Mouse (Mus musculus) stomach, postnatal 0 days (tissue): Measurements from ENCODE around the gene Gucy2d. TPM values are rescaled to one million over a fixed set of nuclear protein-coding genes. Genes with fewer than 3 reads are reported as not detected.

ENCODE experiments used
- ATAC-seq: fragments of 200-750 bp; cut with Nextera tagmentation; 2 replicates; pipeline ENCODE4 v1.8.0; 2017; ENCODE audit not compliant: low FRiP score, low TSS enrichment
- DNase-seq: peaks from one replicate; pipeline ENCODE4 v3.0.0-alpha.2; 2016; ENCODE audit warnings: low spot score
- H3K27ac ChIP-seq: fragments of 300-500 bp; sonication (generic); replicated peaks from 2 replicates; pipeline ENCODE4 v1.5.1; 2014; ENCODE audit warnings: mild to moderate bottlenecking, control low read depth
- H3K27me3 ChIP-seq: fragments of 300-500 bp; sonication (generic); 2 replicates; pipeline ENCODE4 v1.6.1; 2014; ENCODE audit warnings: low read length; ENCODE audit not compliant: control insufficient read depth, insufficient read depth
- H3K36me3 ChIP-seq: fragments of 300-500 bp; sonication (generic); 2 replicates; pipeline ENCODE4 v1.6.1; 2014; ENCODE audit warnings: low read length, mixed read lengths; ENCODE audit not compliant: control insufficient read depth, insufficient read depth
- H3K4me1 ChIP-seq: fragments of 300-500 bp; sonication (generic); replicated peaks from 2 replicates; pipeline ENCODE4 v1.6.1; 2014; ENCODE audit warnings: antibody characterized with exemption; ENCODE audit not compliant: control insufficient read depth, insufficient read depth
- H3K4me2 ChIP-seq: fragments of 300-500 bp; sonication (generic); replicated peaks from 2 replicates; pipeline ENCODE4 v1.6.1; 2014; ENCODE audit warnings: low read depth, mild to moderate bottlenecking, control low read depth, moderate library complexity
- H3K4me3 ChIP-seq: fragments of 300-500 bp; sonication (generic); 2 replicates; pipeline ENCODE4 v1.5.1; 2014; ENCODE audit warnings: low read depth, low read length, control low read depth
- H3K9ac ChIP-seq: fragments of 300-500 bp; sonication (generic); 2 replicates; pipeline ENCODE4 v1.6.1; 2014; ENCODE audit warnings: mild to moderate bottlenecking, low read length, control low read depth, mixed read lengths
- H3K9me3 ChIP-seq: fragments of 300-500 bp; sonication (generic); 2 replicates; pipeline ENCODE4 v1.6.1; 2016; ENCODE audit warnings: low read length; ENCODE audit not compliant: control insufficient read depth
- CTCF ChIP-seq: IDR thresholded peaks from 2 replicates; pipeline ENCODE4 v1.5.1; 2016; ENCODE audit warnings: antibody characterized with exemption, low read depth, mild to moderate bottlenecking, moderate library complexity
- EP300 ChIP-seq: optimal IDR thresholded peaks from 2 replicates; pipeline ENCODE3; 2016; ENCODE audit warnings: antibody characterized with exemption
- WGBS: fragments of 180-500 bp; shearing (Covaris S2); extraction: QIAGEN DNeasy Blood & Tissue Kit; methylation state at CpG from one replicate; pipeline ENCODE4 v1.1.7; 2014; 5-methylcytosine and 5-hydroxymethylcytosine counted together
- polyA plus RNA-seq: library from polyadenylated mRNA; unstranded; fragments of >200 nt; fragmentation: Nextera tagmentation; extraction: Ambion mirVana; gene quantifications from 2 replicates; pipeline ENCODE4 v1.2.1, GENCODE M21; 2015

Gucy2d gene
- polyA plus RNA-seq, 1 experiment from 2014 or later = 0.02 TPM

DNA sequence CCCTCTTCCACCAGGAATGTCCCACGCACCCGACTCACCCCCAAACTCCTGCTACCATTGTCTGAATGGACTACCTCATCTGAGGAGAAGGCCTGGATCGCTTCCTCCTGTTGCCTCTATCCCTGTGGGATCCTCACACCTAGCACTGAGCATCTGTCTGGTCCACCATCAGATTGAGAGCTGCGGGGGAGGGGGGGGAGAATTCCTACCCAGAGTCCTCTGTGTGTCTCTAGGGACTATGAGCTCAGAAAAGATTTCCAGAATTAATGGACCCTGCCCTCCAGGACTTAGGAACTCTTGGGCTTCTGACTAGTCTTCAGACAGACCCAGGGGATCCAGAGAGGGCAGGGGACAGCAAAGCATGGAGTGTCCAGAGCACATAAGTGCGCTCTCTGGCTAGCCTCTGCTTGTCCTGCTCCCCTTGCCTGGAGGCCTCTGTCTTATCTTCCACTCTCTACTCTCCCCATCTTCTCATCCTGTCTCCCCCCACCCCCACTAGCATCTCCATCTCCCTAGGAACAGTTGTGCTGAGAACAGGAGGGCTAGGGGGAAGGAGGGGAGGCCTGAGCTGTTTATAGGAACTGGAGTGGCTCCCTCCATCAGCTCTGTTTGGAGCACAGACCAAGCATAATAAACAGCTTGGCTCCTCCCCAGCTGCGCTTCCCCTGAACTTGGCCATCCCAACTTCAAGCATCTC lies 63.9 kb downstream of the Gucy2d start:
- Histone ChIP-seq H3K36me3 (no peaks in the 10 kb centered on the region; the same call in 1 of the 2 replicates), H3K9ac (no peak overlapping the region), H3K4me2 (no peak overlapping the region), H3K4me1 (peaks cover 3% of the 10 kb centered on the region; the same call in 1 of the 2 replicates), H3K4me3 (no peak overlapping the region), H3K27ac (peak overlapping the region; percentile 66), H3K9me3 (no peaks in the 10 kb centered on the region), H3K27me3 (no peaks in the 10 kb centered on the region)
- 59% methylated on average over 6 of the region's 6 CpGs for WGBS
- DNase-seq = no peak
- peak; percentile 76; the same call in 1 of the 2 replicates for ATAC-seq
- TF ChIP-seq CTCF (no peak), EP300 (no peak)

- H3K4me1 ChIP-seq = peaks cover 3% of the 10 kb centered on the region; the same call in 1 of the 2 replicates
- H3K9me3 ChIP-seq = no peaks in the 10 kb centered on the region
- no peak for DNase-seq
- ATAC-seq = peak; percentile 32; the same call in 1 of the 2 replicates
- peak overlapping the region; percentile 66 for H3K27ac ChIP-seq
- H3K4me2 ChIP-seq = no peak overlapping the region
- H3K4me3 ChIP-seq = no peak overlapping the region
- no peaks in the 10 kb centered on the region for H3K36me3 ChIP-seq
- H3K27me3 ChIP-seq = no peaks in the 10 kb centered on the region
- no peak overlapping the region for H3K9ac ChIP-seq
- 23% methylated on average over 5 of the region's 5 CpGs for WGBS
- no peak for TF ChIP-seq EP300
- peak; percentile 41; the same call in 1 of the 2 replicates for TF ChIP-seq CTCF
Measured at GRCm38 (mm10) chr7:98504726-98505314, 64.6 kb downstream of the Gucy2d start.

DNA sequence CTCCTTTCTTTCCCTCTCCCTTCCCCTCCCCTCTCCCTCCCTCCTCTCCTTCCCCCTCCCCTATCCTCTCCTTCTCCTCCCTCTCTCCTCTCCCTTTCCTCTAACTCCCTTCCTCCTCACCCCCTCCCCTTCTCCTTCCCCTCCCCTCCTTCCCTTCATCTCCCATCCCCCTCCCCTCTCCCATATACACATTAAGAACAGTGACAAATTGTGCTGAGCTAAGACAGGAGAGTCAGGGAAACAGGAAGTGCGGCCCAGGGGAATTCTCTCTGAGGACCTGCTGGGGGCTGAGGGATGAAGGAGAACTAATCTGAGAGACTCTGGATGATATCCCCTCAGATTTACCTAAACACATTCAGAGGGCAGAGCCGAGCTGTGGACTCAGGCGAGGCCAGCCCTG lies 65.4 kb downstream of the Gucy2d start:
- no peak for TF ChIP-seq CTCF
- no peak for TF ChIP-seq EP300
- WGBS = 37% methylated on average over 3 of the region's 3 CpGs
- ATAC-seq = no peak

DNA sequence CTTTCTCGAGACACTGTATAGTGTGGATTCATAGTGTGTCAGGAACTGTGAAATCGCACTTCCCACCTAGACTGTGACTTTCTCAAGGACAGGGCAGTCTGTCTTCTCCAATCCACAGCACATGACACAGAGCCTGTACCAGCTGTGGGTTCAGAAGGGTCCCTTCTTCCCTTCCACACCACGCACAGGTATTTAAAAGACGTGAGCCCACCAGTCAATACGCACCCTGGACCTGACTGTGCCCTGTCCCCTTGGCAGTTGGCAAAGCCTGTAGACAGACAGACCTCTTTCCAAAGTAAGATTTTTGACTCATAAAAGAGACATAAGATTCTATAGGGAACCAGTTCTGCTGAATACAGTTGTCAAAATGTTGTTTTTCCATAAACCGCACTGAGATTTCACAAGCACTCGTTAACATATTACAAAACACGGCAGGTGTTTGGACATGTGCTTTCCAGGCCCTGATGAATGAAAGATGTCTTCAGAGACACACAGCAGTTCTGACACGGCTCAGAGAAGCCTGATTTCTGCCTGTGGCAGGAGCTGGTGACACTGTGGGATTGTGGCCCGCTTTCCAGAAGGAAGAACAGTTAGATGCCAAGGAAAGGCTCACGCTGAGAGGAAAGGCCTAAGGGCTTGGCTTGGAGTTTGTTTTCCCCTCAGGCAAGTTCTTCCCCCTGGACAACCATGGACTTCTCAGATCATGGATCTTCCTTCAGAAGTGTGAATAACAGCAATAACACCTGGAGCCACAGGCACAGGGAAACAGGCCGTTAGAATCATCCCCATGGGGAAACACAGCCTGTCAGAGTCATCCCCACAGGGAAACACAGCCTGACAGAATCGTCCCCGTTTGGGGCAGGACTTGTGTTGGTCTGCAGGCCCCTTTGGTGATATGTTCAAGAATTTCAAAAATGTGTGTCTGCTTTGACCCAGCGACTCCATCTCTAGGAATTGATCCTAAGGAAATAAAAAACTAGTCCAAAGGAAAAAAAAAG lies 71.0 kb downstream of the Gucy2d start:
- Histone ChIP-seq H3K9ac (no peak overlapping the region), H3K4me3 (no peak overlapping the region), H3K27ac (no peak overlapping the region), H3K36me3 (no peaks in the 10 kb centered on the region), H3K9me3 (no peaks in the 10 kb centered on the region), H3K27me3 (no peaks in the 10 kb centered on the region), H3K4me2 (no peak overlapping the region), H3K4me1 (no peaks in the 10 kb centered on the region)
- no peak for DNase-seq
- WGBS = 56% methylated on average over 15 of the region's 15 CpGs
- no peak for ATAC-seq
- TF ChIP-seq CTCF (no peak), EP300 (no peak)

More for the DNA sequence above, 65.4 kb downstream of the Gucy2d start:
- Histone ChIP-seq H3K36me3 (no peaks in the 10 kb centered on the region), H3K27me3 (no peaks in the 10 kb centered on the region), H3K4me3 (no peak overlapping the region), H3K27ac (peak overlapping the region; percentile 66), H3K4me2 (no peak overlapping the region), H3K9ac (no peak overlapping the region), H3K4me1 (0 out of 2 replicates have a peak, but pooled peaks cover 3% of the 10 kb centered on the region), H3K9me3 (no peaks in the 10 kb centered on the region)
- DNase-seq = no peak

DNA sequence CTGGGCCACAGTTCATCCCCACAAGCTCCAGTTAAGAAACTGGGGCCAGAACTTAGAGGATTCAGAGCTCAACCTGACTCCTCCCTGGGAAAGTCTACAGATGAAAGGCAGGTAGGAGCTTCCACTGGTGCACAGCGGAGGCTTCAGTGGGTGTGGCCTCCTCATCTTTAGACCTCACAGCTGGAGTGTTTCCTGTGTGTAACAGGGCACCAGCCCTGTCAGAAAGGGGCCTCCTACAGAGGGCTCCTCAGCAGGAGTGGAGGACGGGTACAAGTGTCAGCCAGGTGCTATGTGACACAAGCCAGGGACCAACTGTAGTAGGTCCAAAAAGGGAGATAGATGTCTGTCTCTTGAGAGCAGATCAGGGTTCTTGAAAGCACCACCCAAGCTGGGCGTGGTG lies 73.0 kb downstream of the Gucy2d start:
- no peaks in the 10 kb centered on the region for H3K4me1 ChIP-seq
- WGBS = 89% methylated on average over 3 of the region's 3 CpGs
- TF ChIP-seq CTCF = no peak
- no peak for TF ChIP-seq EP300
- DNase-seq = no peak
- no peaks in the 10 kb centered on the region for H3K36me3 ChIP-seq
- no peaks in the 10 kb centered on the region for H3K9me3 ChIP-seq
- H3K27ac ChIP-seq = no peak overlapping the region
- H3K4me2 ChIP-seq = no peak overlapping the region
- no peak for ATAC-seq
- H3K9ac ChIP-seq = no peak overlapping the region
- H3K4me3 ChIP-seq = no peak overlapping the region
- H3K27me3 ChIP-seq = no peaks in the 10 kb centered on the region
